18 mouse cellular contexts compared by ENCODE assay signal in genomic region chr11:84585626-84586025, GRCm38 (mm10).
DNase-seq lines count a peak whose midpoint lies in the region; ATAC-seq and TF ChIP-seq lines count a peak whose summit lies in the region.
"Had no signal": no experiment of that assay in that cellular context is flagged by ENCODE, and none has a peak within 500 bp of the region (broad histone marks: within the 10 kb centered on the region; RNA-seq: fewer than 3 reads in every experiment).

No protein-coding gene starts in this region.

- DNase-seq in forebrain, postnatal 0 days = no peak
- DNase-seq in midbrain, postnatal 0 days (ENCODE audit: low spot score) = no peak
- peak; percentile 53 for DNase-seq in embryo, embryonic 11 days
- DNase-seq in heart, postnatal 10 days = no peak
- DNase-seq: adrenal gland, postnatal 25 days; cerebellum, adult 9-11 months; heart, adult 18-20 months; liver, postnatal 0 days; right cerebral cortex, postnatal 25 days had no signal

- peaks cover 42% of the 10 kb centered on the region for H3K27me3 ChIP-seq in forebrain, embryonic 12.5 days
- no peaks in the 10 kb centered on the region for H3K27me3 ChIP-seq in forebrain, postnatal 0 days (ENCODE audit: insufficient read depth, low read length)
- H3K27me3 ChIP-seq in midbrain, embryonic 12.5 days = peaks cover 10% of the 10 kb centered on the region; the same call in 1 of the 2 replicates
- no peaks in the 10 kb centered on the region for H3K27me3 ChIP-seq in midbrain, postnatal 0 days (ENCODE audit: insufficient read depth, low read length)
- no peaks in the 10 kb centered on the region for H3K27me3 ChIP-seq in neural tube, embryonic 12.5 days (replicated peaks)

- no peak overlapping the region for H3K9ac ChIP-seq in forebrain, embryonic 12.5 days
- H3K9ac ChIP-seq in forebrain, postnatal 0 days = no peak overlapping the region
- H3K9ac ChIP-seq in midbrain, embryonic 12.5 days (replicated peaks) = no peak overlapping the region
- no peak overlapping the region for H3K9ac ChIP-seq in midbrain, postnatal 0 days (replicated peaks; ENCODE audit: low read length, poor library complexity, severe bottlenecking)
- no peak overlapping the region for H3K9ac ChIP-seq in neural tube, embryonic 12.5 days
- H3K9ac ChIP-seq: embryonic facial prominence, embryonic 12.5 days; kidney, embryonic 15.5 days; limb, embryonic 13.5 days; liver, postnatal 0 days had no signal

- H3K4me3 ChIP-seq in forebrain, embryonic 12.5 days (replicated peaks) = no peak overlapping the region
- no peak overlapping the region for H3K4me3 ChIP-seq in forebrain, postnatal 0 days (ENCODE audit: low read depth, low read length)
- no peak overlapping the region for H3K4me3 ChIP-seq in midbrain, embryonic 12.5 days
- no peak overlapping the region for H3K4me3 ChIP-seq in midbrain, postnatal 0 days (ENCODE audit: low read depth, low read length)
- H3K4me3 ChIP-seq in neural tube, embryonic 12.5 days = no peak overlapping the region
- H3K4me3 ChIP-seq: embryonic facial prominence, embryonic 12.5 days; kidney, embryonic 15.5 days; layer of hippocampus, adult 2 months; left cerebral cortex, adult 2 months; limb, embryonic 13.5 days had no signal

- H3K27ac ChIP-seq in forebrain, embryonic 12.5 days = 0 out of 2 replicates have a peak overlapping the region, but pooled peaks have one; percentile 21
- no peak overlapping the region for H3K27ac ChIP-seq in forebrain, postnatal 0 days (ENCODE audit: low read depth, low read length)
- peak overlapping the region; percentile 71 for H3K27ac ChIP-seq in midbrain, embryonic 12.5 days (replicated peaks)
- no peak overlapping the region for H3K27ac ChIP-seq in midbrain, postnatal 0 days (ENCODE audit: low read depth, low read length)
- H3K27ac ChIP-seq in neural tube, embryonic 12.5 days = no peak overlapping the region
- H3K27ac ChIP-seq: embryonic facial prominence, embryonic 12.5 days; kidney, embryonic 15.5 days; layer of hippocampus, adult 2 months; left cerebral cortex, adult 2 months; limb, embryonic 13.5 days had no signal

- 0 out of 2 replicates have a peak, but pooled peaks have one; percentile 33 for ATAC-seq in forebrain, embryonic 12.5 days (ENCODE audit: low FRiP score)
- no peak for ATAC-seq in forebrain, postnatal 0 days
- ATAC-seq in midbrain, embryonic 12.5 days (ENCODE audit: low FRiP score, low read depth) = peak; percentile 71
- ATAC-seq in midbrain, postnatal 0 days (ENCODE audit: low FRiP score) = no peak
- peak; percentile 70 for ATAC-seq in neural tube, embryonic 12.5 days (ENCODE audit: low FRiP score, low read depth)
- no peak for ATAC-seq in frontal cortex, adult (ENCODE audit: low TSS enrichment)
- ATAC-seq: liver, postnatal 0 days had no signal

- H3K9me3 ChIP-seq in forebrain, embryonic 12.5 days = no peaks in the 10 kb centered on the region
- no peaks in the 10 kb centered on the region for H3K9me3 ChIP-seq in forebrain, postnatal 0 days (ENCODE audit: low read length)
- H3K9me3 ChIP-seq in midbrain, embryonic 12.5 days = no peaks in the 10 kb centered on the region
- no peaks in the 10 kb centered on the region for H3K9me3 ChIP-seq in midbrain, postnatal 0 days (ENCODE audit: low read length)
- H3K9me3 ChIP-seq in neural tube, embryonic 12.5 days = no peaks in the 10 kb centered on the region
- H3K9me3 ChIP-seq: embryonic facial prominence, embryonic 12.5 days; kidney, embryonic 15.5 days; limb, embryonic 13.5 days had no signal

- no peak overlapping the region for H3K4me2 ChIP-seq in forebrain, embryonic 12.5 days
- no peak overlapping the region for H3K4me2 ChIP-seq in forebrain, postnatal 0 days (ENCODE audit: low read depth)
- no peak overlapping the region for H3K4me2 ChIP-seq in midbrain, embryonic 12.5 days (replicated peaks)
- H3K4me2 ChIP-seq in midbrain, postnatal 0 days (ENCODE audit: low read depth, low read length, poor library complexity, severe bottlenecking) = no peak overlapping the region
- H3K4me2 ChIP-seq in neural tube, embryonic 12.5 days (replicated peaks) = no peak overlapping the region
- H3K4me2 ChIP-seq: embryonic facial prominence, embryonic 12.5 days; kidney, embryonic 15.5 days; limb, embryonic 13.5 days had no signal

- WGBS in forebrain, embryonic 12.5 days = 34% methylated on average over 3 of the region's 3 CpGs
- 30% methylated on average over 3 of the region's 3 CpGs for WGBS in forebrain, postnatal 0 days
- 17% methylated on average over 3 of the region's 3 CpGs for WGBS in midbrain, embryonic 12.5 days
- 27% methylated on average over 3 of the region's 3 CpGs for WGBS in midbrain, postnatal 0 days
- WGBS in neural tube, embryonic 12.5 days = 17% methylated on average over 3 of the region's 3 CpGs

- peaks cover 35% of the 10 kb centered on the region for H3K4me1 ChIP-seq in forebrain, embryonic 12.5 days
- no peaks in the 10 kb centered on the region for H3K4me1 ChIP-seq in forebrain, postnatal 0 days (ENCODE audit: insufficient read depth)
- H3K4me1 ChIP-seq in midbrain, embryonic 12.5 days = peaks cover 29% of the 10 kb centered on the region
- 0 out of 2 replicates have a peak, but pooled peaks cover 3% of the 10 kb centered on the region for H3K4me1 ChIP-seq in midbrain, postnatal 0 days (ENCODE audit: insufficient read depth, low read length)
- peaks cover 21% of the 10 kb centered on the region; the same call in 1 of the 2 replicates for H3K4me1 ChIP-seq in neural tube, embryonic 12.5 days
- H3K4me1 ChIP-seq: embryonic facial prominence, embryonic 12.5 days; limb, embryonic 13.5 days had no signal

- TF ChIP-seq CTCF in forebrain, postnatal 0 days (IDR thresholded peaks at IDR 0.05; ENCODE audit: low read depth) = no peak
- no peak for TF ChIP-seq CTCF in midbrain, postnatal 0 days (IDR thresholded peaks at IDR 0.05)

- no peaks in the 10 kb centered on the region for H3K36me3 ChIP-seq in forebrain, embryonic 12.5 days (replicated peaks)
- H3K36me3 ChIP-seq in forebrain, postnatal 0 days (ENCODE audit: insufficient read depth) = no peaks in the 10 kb centered on the region
- no peaks in the 10 kb centered on the region for H3K36me3 ChIP-seq in midbrain, embryonic 12.5 days
- H3K36me3 ChIP-seq in midbrain, postnatal 0 days (ENCODE audit: insufficient read depth, low read length) = no peaks in the 10 kb centered on the region
- no peaks in the 10 kb centered on the region for H3K36me3 ChIP-seq in neural tube, embryonic 12.5 days
- H3K36me3 ChIP-seq: embryonic facial prominence, embryonic 12.5 days; kidney, embryonic 15.5 days; limb, embryonic 13.5 days had no signal

- intact Hi-C loops in heart, postnatal 10 days (cut with DNase I) = no loop called here

Comparison
In these comparisons a context has a peak if more than half of its experiments do, and no peak if none do; other contexts are left out.
1. ATAC-seq: peak in forebrain, embryonic 12.5 days (single experiment), midbrain, embryonic 12.5 days (single experiment) and neural tube, embryonic 12.5 days (single experiment); none in forebrain, postnatal 0 days (single experiment), midbrain, postnatal 0 days (single experiment) and frontal cortex, adult (single experiment).
2. H3K27ac ChIP-seq: peak in forebrain, embryonic 12.5 days (single experiment) and midbrain, embryonic 12.5 days (single experiment); none in forebrain, postnatal 0 days (single experiment), midbrain, postnatal 0 days (single experiment) and neural tube, embryonic 12.5 days (single experiment).